Mouse (Mus musculus) hindbrain, postnatal 0 days (tissue): ENCODE results near the gene Rbfox1. TPM values are rescaled to one million over a fixed set of nuclear protein-coding genes. Genes with fewer than 3 reads are reported as not detected.

Experiments
- ATAC-seq: fragments of 200-750 bp; cut with Nextera tagmentation; 2 replicates; pipeline ENCODE4 v1.8.0; 2017; ENCODE audit warnings: mild to moderate bottlenecking, moderate TSS enrichment, moderate library complexity
- DNase-seq: peaks from one replicate; pipeline ENCODE4 v3.0.0-alpha.2; 2015; ENCODE audit warnings: low spot score
- H3K27ac ChIP-seq: fragments of 300-500 bp; sonication (generic); 2 replicates; pipeline ENCODE4 v1.5.1; 2014; ENCODE audit warnings: mild to moderate bottlenecking
- H3K27me3 ChIP-seq: fragments of 300-500 bp; sonication (generic); 2 replicates; pipeline ENCODE4 v1.6.1; 2014; ENCODE audit warnings: low read length, mixed read lengths; ENCODE audit not compliant: insufficient read depth
- H3K36me3 ChIP-seq: fragments of 300-500 bp; sonication (generic); 2 replicates; pipeline ENCODE4 v1.6.1; 2014; ENCODE audit warnings: low read length, mixed read lengths; ENCODE audit not compliant: insufficient read depth
- H3K4me1 ChIP-seq: fragments of 300-500 bp; sonication (generic); 2 replicates; pipeline ENCODE4 v1.6.1; 2014; ENCODE audit warnings: antibody characterized with exemption, low read length, mixed read lengths; ENCODE audit not compliant: insufficient read depth
- H3K4me2 ChIP-seq: fragments of 300-500 bp; sonication (generic); 2 replicates; pipeline ENCODE4 v1.6.1; 2014; ENCODE audit warnings: low read depth, mild to moderate bottlenecking, low read length, moderate library complexity, mixed read lengths
- H3K4me3 ChIP-seq: fragments of 300-500 bp; sonication (generic); 2 replicates; pipeline ENCODE4 v1.5.1; 2014; ENCODE audit warnings: low read length
- H3K9ac ChIP-seq: fragments of 300-500 bp; sonication (generic); replicated peaks from 2 replicates; pipeline ENCODE4 v1.6.1; 2014; ENCODE audit warnings: mild to moderate bottlenecking, low read length, moderate library complexity, mixed read lengths
- H3K9me3 ChIP-seq: fragments of 300-500 bp; sonication (generic); 2 replicates; pipeline ENCODE4 v1.6.1; 2016; ENCODE audit warnings: low read length, mixed read lengths
- CTCF ChIP-seq: IDR thresholded peaks from 2 replicates; pipeline ENCODE4 v1.5.1; 2016; ENCODE audit warnings: antibody characterized with exemption, control low read depth, low read depth
- WGBS: fragments of 180-500 bp; shearing (Covaris S2); extraction: QIAGEN DNeasy Blood & Tissue Kit; methylation state at CpG from one replicate; pipeline ENCODE4 v1.1.7; 2014; 5-methylcytosine and 5-hydroxymethylcytosine counted together
- polyA plus RNA-seq: library from polyadenylated mRNA; unstranded; fragments of >200 nt; fragmentation: Nextera tagmentation; extraction: Ambion mirVana; gene quantifications from 2 replicates; pipeline ENCODE4 v1.2.1, GENCODE M21; 2015
- total RNA-seq: library from RNA; depleted of rRNA; stranded (reverse); fragments of >200 nt; gene quantifications from 2 replicates; pipeline ENCODE4 v1.2.3, GENCODE M21; 2014

The Rbfox1 gene
- total and polyA plus RNA-seq, 2 experiments from 2014 or later = 158 to 204 TPM

- ATAC-seq = no peak
These were observed 1174.4 kb downstream of the Rbfox1 start for GRCm38 (mm10) chr16:7059596-7059995.

GRCm38 (mm10) chr16:7060864-7061263 is 1175.7 kb downstream of the Rbfox1 start:
- no peak overlapping the region for H3K4me3 ChIP-seq
- H3K4me2 ChIP-seq = no peak overlapping the region
- no peaks in the 10 kb centered on the region for H3K36me3 ChIP-seq
- DNase-seq = no peak
- H3K9me3 ChIP-seq = no peaks in the 10 kb centered on the region
- H3K27me3 ChIP-seq = no peaks in the 10 kb centered on the region
- no peak for TF ChIP-seq CTCF
- WGBS = 41% methylated on average over 3 of the region's 3 CpGs
- no peaks in the 10 kb centered on the region for H3K4me1 ChIP-seq
- ATAC-seq = no peak
- no peak overlapping the region for H3K27ac ChIP-seq
- H3K9ac ChIP-seq = no peak overlapping the region

More at GRCm38 (mm10) chr16:7059596-7059995, 1174.4 kb downstream of the Rbfox1 start:
- WGBS = 81% methylated on average over 4 of the region's 4 CpGs
- no peak for DNase-seq
- Histone ChIP-seq H3K4me1 (no peaks in the 10 kb centered on the region), H3K9me3 (no peaks in the 10 kb centered on the region), H3K36me3 (no peaks in the 10 kb centered on the region), H3K27me3 (no peaks in the 10 kb centered on the region), H3K4me3 (no peak overlapping the region), H3K27ac (no peak overlapping the region), H3K9ac (no peak overlapping the region), H3K4me2 (no peak overlapping the region)
- TF ChIP-seq CTCF = no peak

GRCm38 (mm10) chr16:7062512-7062911 is 1177.4 kb downstream of the Rbfox1 start:
- Histone ChIP-seq H3K36me3 (no peaks in the 10 kb centered on the region), H3K4me2 (no peak overlapping the region), H3K27ac (no peak overlapping the region), H3K4me3 (no peak overlapping the region), H3K9ac (no peak overlapping the region), H3K4me1 (no peaks in the 10 kb centered on the region), H3K9me3 (no peaks in the 10 kb centered on the region), H3K27me3 (no peaks in the 10 kb centered on the region)
- WGBS = 86% methylated on average over 6 of the region's 6 CpGs
- ATAC-seq (no peak), DNase-seq (no peak)
- no peak for TF ChIP-seq CTCF

- no peak overlapping the region for H3K4me3 ChIP-seq
- no peak overlapping the region for H3K4me2 ChIP-seq
- H3K36me3 ChIP-seq = no peaks in the 10 kb centered on the region
- 0 out of 2 replicates have a peak, but pooled peaks cover 3% of the 10 kb centered on the region for H3K4me1 ChIP-seq
- H3K9me3 ChIP-seq = no peaks in the 10 kb centered on the region
- H3K27me3 ChIP-seq = no peaks in the 10 kb centered on the region
- H3K27ac ChIP-seq = no peak overlapping the region
- no peak for TF ChIP-seq CTCF
- WGBS = 83% methylated on average over 8 of the region's 8 CpGs
- H3K9ac ChIP-seq = no peak overlapping the region
- ATAC-seq (no peak), DNase-seq (no peak)
These were observed 1182.0 kb downstream of the Rbfox1 start for GRCm38 (mm10) chr16:7067109-7067508.

GRCm38 (mm10) chr16:7069599-7069998 is 1184.4 kb downstream of the Rbfox1 start:
- no peaks in the 10 kb centered on the region for H3K27me3 ChIP-seq
- H3K4me1 ChIP-seq = 0 out of 2 replicates have a peak, but pooled peaks cover 3% of the 10 kb centered on the region
- no peak overlapping the region for H3K9ac ChIP-seq
- no peak for ATAC-seq
- DNase-seq = no peak
- no peak for TF ChIP-seq CTCF
- H3K27ac ChIP-seq = 0 out of 2 replicates have a peak overlapping the region, but pooled peaks have one; percentile 27
- no peaks in the 10 kb centered on the region for H3K36me3 ChIP-seq
- no peak overlapping the region for H3K4me2 ChIP-seq
- H3K4me3 ChIP-seq = no peak overlapping the region
- 49% methylated on average over 8 of the region's 8 CpGs for WGBS
- H3K9me3 ChIP-seq = no peaks in the 10 kb centered on the region

- TF ChIP-seq CTCF = no peak
- DNase-seq = no peak
- Histone ChIP-seq H3K27me3 (no peaks in the 10 kb centered on the region), H3K36me3 (no peaks in the 10 kb centered on the region), H3K9ac (no peak overlapping the region), H3K27ac (no peak overlapping the region), H3K4me3 (no peak overlapping the region), H3K4me2 (no peak overlapping the region), H3K4me1 (0 out of 2 replicates have a peak, but pooled peaks cover 3% of the 10 kb centered on the region), H3K9me3 (no peaks in the 10 kb centered on the region)
- 80% methylated on average over 4 of the region's 4 CpGs for WGBS
- no peak for ATAC-seq
These were observed 1189.6 kb downstream of the Rbfox1 start for GRCm38 (mm10) chr16:7074786-7075185.

- no peak for ATAC-seq
- WGBS = 72% methylated on average over 6 of the region's 6 CpGs
These were observed 1190.6 kb downstream of the Rbfox1 start for GRCm38 (mm10) chr16:7075749-7076148.

More at GRCm38 (mm10) chr16:7075749-7076148, 1190.6 kb downstream of the Rbfox1 start:
- no peaks in the 10 kb centered on the region for H3K9me3 ChIP-seq
- TF ChIP-seq CTCF = no peak
- no peak overlapping the region for H3K27ac ChIP-seq
- H3K36me3 ChIP-seq = no peaks in the 10 kb centered on the region
- H3K4me3 ChIP-seq = no peak overlapping the region
- H3K4me2 ChIP-seq = no peak overlapping the region
- no peak overlapping the region for H3K9ac ChIP-seq
- no peak for DNase-seq
- H3K4me1 ChIP-seq = 0 out of 2 replicates have a peak, but pooled peaks cover 3% of the 10 kb centered on the region
- no peaks in the 10 kb centered on the region for H3K27me3 ChIP-seq
